Mouse (Mus musculus): Measurements from ENCODE around the gene Hspe1.
"Not testable (repeated sequence)": the region's sequence is repeated elsewhere in the genome, so short reads cannot be mapped to it uniquely, and the experiment has no call there.

The Hspe1 gene

DNA sequence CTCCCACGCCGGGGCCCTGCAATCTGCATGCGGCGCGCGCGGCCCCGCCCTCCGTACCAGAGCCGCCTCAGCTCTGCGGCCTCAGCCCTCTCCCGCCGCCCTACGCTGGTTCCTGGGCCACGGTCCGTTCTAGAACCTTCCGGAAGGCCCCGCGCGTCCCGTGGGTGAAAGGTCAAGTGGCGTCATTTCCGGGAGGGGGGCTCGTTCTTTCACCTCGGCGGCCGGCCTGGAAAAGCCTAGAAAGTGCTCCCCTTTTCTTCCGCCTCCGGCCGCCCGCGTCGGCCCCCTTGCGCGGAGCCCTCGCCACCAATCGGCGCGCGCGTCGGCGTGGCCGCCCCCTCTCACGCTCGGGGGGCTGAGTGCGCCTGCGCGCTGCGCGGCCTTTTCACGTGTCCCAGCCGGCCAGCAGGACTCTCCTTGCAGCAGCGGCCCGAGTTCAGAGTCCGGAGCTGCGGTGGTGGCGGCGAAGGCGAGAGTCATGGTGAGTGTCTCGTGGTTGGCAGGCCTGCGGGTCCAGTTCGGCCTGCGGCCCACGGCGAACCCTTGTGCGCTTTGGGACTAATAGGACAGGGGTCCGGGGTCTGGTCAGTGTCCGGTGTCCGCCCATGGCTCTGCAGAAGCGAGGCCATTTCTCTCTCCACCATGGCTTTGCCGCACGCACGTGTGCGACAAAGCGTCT is at the start of gene Hspe1, which contains the start of gene Hspd1:
Gene Hspe1, plus strand, starts transcription at position 201 of the 679 bp plus-strand sequence.
Gene Hspd1, minus strand, starts transcription at position 312 of the 679 bp plus-strand sequence.
- CTCF ChIA-PET, result no interaction called here

DNA sequence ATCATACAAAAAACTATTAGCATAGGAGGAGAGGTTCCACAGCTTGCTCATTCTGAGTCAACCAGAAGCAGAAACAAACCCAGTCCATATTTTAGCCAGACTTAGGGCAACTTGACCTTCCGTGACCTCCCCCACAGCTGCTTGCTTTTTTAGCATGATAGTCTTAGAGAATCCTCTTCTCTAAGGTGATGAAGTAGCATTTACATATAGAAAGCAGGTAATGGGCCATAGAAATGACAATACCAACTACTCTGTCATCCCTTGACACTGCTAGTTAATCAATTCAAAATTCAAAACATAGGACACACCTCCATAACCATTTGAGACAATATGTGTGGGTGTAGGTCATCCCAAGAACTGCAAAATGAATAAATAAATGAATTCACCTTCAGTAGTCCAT is 48.0 kb upstream of the Hspe1 start:
- CTCF ChIA-PET, result no interaction called here

DNA sequence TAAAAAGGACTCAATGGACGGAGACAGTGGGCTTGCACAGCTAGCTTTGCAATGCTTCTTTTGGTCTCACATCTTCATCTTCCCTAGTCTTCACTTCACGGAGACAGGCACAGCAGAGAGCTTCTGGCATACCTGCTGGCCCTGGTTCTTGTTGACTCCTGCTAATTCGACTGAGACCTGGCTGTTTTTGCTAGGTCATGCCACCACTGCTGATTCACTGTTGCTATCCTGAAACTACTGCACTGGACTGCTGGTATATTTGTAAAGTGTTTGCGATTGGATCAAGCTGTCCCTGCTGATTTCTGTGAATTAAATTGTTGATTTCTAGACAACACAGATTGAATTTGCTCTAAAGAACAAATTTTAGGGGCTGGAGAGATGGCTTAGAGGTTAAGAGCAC is 46.2 kb upstream of the Hspe1 start:
- CTCF ChIA-PET, result no interaction called here

DNA sequence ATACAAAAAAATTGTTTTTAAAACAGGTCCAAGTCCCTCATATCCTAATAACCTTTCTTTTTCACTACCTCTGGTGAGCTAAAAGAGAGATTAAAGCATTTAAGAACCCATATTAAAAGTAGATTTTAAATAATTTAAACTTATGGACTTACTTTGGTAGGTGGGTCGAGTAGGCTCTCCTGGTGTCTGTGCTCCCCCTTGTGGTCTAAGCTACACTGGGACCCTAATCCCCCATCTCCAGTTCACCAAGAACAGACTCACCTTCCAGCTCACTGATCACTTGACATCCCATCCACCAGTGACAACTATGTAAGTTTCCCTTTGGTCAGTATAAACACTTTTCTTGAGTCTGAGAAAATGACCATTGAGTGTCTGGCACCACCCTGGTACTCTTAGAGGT is 45.7 kb upstream of the Hspe1 start:
- CTCF ChIA-PET, result no interaction called here

DNA sequence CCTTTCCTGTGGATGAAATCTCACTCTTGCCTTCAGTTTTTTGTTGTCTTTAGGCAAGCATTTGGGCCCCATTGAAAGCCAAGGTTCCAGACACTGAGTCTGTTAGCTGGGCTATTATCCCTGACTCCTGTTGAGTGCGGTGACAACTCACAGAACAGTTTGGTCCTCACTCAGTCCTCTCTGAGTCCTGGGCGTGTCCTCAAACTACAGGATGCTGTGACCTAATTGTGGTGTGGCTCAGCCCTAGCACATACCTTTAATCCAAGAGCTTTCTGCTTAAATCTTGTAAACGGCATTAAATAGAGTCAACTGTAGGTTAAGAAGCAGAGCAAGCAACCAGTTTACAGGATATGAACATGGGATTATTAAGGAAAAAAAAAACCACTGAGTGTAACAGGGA is 44.8 kb upstream of the Hspe1 start:
- CTCF ChIA-PET, result no interaction called here

DNA sequence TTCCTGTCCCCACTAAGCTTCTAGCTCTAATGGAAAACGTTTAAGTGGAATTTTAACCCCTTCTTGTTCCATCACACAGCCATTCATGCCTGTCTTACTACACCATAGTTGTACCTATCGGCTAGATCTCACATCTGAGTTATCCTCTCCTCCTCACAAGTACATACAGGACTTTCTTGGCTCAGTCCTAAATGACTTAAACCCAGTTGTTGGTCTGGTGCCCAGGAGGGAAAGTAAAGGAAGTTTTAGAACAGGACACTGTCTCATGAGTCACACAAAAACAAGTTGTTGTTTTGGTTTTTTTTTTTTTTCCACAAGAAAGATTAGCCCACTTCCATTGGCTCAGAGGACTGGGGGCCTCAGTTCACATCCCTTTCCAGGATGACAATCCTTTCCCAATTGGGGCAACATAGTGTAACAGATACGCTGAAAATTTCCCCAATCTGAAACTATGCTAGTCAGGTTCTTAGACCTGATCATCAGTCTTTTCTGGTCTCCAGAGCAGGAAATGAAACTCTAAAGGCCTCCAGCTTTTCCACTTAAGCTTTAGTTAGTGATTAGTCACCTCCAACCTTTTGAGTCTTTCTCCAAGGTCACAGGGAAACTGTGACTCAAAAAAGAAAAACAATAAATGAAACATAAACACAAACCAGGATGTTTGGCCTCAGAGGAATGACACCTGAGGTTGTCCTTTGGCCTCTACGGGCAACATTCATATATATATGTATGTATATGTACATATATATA is 38.9 kb upstream of the Hspe1 start:
- CTCF ChIA-PET, result interaction anchor here (0.5 to 0.7 kb wide), 2 partner anchors 86 to 350 kb away, joined by 3 to 4 read pairs; no protein-coding TSS in a partner anchor

DNA sequence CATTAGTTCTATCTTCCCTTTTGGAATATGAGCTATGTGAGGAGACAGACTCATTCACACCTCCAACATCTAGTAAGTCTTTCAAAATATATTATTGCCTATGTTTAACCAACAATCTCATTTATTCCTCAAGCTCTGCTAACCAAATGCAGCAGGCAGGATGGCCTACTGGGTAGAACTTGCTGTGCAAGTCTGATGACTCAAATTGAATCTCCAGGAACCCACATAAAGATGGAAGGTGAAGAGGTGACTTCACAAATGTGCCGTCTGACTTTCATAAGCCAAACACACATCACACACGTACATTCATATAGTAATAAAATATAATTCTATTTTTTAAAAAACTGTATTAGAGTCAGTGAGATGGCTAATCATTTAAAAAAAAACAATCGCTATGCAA is 36.3 kb upstream of the Hspe1 start:
- CTCF ChIA-PET, result interaction anchor here (0.6 kb wide), 1 partner anchor 22 kb away, joined by 3 read pairs; no protein-coding TSS in a partner anchor

DNA sequence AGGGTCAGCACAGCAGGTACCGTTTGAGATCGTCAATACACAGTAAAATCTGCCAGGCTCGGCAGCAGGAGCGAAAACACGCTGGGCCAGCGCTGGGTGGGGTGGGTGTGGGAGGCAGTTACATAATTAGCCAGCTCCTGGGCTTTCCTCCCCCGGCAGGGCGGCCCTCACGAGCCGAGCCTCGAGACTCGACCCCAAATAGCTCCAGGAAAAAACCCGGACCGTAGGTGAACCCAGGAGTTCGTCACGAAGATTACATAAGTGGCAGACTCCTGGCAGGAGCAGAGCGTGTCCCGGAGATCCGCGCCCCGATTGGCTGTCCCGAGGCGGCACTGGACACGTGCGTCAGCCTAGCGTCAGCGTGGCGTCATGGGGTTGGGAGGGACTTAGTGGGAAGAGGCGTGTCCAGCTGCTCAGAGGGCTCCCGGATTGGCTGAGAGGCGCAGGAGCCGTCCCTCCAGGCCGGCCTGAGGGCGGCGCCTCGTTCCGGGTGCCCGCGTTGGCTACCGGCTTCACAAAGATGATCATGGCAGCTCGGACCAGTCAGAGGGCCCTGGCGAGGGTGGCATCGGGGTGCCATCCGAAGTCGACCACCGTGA is 35.5 kb upstream of the Hspe1 start, which contains the start of gene Coq10b:
Gene Coq10b, plus strand, starts transcription at position 416 of the 599 bp plus-strand sequence.
- CTCF ChIA-PET, result no interaction called here

DNA sequence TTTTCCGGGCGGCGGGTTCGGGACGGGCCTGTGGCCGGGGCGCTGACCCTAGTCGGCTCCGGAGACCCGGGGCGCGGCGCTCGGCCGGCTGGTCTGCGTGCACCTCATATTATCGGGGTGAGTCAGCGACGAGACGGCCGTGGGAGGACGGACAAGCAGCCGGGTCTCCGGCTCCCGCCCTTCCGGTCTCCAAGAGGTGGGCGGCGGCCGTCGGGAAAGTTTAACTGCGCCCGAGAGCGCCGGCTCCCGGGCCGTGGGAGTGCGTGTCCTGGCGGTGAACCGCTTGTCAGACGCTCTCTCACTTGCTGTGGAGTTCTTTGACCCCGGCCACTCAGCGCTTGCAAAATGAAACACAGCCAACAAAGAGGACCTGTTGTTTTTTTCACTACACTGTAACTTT is 34.9 kb upstream of the Hspe1 start:
- CTCF ChIA-PET, result no interaction called here

DNA sequence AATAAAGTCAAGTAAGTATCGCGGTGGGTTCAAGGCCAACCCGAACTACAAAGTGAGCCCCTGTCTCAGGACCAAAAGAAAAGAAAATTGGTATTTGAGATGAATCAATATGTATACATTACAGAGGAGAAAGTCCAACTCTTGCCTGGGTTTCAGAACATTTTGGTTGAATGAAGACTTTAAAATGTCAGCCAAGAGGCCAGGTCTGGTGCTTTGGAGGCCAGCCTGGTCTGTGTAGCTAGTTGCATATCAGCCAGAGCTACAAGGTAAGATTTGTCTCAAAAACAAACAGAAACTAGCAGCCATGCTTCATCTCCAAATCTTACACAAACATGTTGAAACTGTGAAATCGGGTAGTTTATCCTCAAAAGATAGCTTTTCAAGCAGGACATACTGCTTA is 34.3 kb upstream of the Hspe1 start:
- CTCF ChIA-PET, result interaction anchor here (0.7 kb wide), 1 partner anchor 77 kb away, joined by 3 read pairs; no protein-coding TSS in a partner anchor

DNA sequence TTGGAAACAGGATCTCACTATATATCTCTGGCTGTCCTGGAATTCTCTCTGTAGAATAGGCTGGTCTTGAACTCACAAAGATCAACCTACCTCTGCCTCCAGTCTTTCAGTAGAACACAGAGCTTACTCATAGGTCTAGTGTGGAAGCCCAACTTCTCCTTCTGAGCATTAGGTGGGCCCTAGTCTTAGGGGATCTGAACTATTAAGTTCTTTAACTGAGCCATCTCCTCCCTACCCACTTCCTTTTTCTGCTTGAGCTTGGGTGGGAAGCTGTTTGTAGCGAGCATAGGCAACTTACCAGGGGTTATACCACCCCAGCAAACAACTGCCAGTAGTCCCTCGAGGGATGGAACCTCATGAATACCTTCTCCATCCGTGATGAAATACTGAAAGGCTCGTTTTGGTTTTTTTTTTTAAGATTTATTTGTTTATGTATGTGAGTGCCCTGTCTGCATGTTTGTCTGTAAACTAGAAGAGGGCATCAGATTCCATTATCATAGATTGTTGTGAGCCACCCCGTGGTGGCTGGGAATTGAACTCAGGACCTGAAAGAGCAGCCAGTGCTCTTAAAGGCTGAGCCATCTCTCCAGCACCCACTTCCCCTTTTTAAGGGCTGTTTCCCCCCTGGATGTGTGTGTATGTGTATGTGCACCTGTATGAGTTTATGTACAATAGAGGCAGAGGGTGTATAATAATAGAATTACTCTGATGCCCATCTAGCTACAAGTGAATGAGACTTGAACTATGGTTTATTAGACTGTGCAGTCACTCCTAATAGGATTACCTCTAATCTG is 32.4 kb upstream of the Hspe1 start:
- CTCF ChIA-PET, result interaction anchor here (0.7 kb wide), 1 partner anchor 40 kb away, joined by 4 read pairs; no protein-coding TSS in a partner anchor

DNA sequence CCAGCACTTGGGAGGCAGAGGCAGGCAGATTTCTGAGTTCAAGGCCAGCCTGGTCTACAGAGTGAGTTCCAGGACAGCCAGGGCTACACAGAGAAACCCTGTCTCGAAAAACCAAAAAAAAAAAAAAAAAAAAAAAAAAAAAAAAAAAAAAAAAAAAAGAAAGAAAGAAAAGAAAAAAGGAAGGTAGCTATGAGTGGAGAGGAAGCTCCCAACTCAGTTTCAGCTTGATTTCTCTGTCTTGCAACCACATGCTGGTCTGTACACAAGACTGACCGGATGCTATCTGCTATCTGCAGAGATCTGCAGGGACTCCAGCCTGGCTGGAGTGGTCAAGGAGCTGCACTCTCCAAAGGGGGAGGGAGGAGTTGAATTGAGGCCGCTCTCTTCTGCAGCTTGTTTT is 29.5 kb upstream of the Hspe1 start:
- CTCF ChIA-PET, result not testable (repeated sequence)

DNA sequence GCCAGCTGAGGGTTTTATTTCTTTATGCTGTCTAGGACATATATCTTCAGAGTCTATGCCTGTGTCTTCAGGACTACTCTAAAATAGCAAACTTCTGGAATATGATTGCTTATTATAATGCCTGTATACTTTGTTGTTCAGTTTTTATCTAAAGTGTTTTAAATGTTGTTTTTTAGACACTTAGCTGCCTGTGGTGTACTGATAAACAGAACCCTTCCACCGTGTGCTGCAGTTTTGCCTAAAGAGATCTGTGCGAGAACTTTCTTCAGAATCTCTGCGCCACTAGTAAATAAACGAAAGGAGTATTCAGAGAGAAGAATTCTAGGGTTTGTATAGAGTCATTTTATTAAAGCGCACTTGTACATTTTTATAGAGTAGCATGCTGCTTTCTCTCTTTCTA is 26.8 kb upstream of the Hspe1 start:
- CTCF ChIA-PET, result no interaction called here

DNA sequence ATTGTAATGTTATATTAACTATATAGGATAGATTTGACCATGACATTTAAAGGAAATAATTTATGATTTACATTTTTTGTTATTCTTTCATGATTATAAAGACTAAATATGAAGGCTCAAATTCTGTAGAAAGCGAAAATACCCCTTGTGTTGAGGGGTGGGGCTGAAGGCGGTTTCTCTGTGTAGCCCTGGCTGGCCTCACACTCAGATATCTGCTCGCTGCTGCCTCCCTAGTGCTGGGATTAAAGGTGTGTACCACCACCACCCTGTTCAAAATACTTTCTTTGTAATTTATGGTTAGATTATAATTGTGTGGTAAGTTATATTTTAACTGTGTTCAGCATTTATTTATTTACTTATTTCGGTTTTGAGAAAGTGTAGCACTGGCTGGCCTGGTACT is 26.2 kb upstream of the Hspe1 start:
- CTCF ChIA-PET, result no interaction called here

DNA sequence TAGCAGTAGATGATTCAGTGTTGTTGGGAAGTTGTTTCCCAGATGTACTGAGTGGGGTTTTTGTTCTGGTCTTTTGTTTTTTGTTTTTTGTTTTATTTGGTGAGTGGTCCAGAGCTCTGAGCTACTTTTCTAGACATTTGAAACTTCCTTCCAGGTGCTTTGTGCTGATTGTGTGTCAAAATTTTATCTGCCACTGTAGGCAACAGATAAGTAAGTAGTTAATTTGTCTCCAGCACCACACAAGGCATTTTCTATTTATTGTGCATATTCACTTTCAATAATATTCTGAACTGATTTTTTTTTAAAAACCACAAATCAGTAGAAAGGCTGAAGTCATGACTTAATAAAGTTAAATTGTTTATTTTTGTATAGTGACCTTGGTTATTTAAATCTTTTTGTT is 15.6 kb upstream of the Hspe1 start:
- CTCF ChIA-PET, result interaction anchor here (0.6 kb wide), 1 partner anchor 7 kb away, joined by 3 read pairs; no protein-coding TSS in a partner anchor

DNA sequence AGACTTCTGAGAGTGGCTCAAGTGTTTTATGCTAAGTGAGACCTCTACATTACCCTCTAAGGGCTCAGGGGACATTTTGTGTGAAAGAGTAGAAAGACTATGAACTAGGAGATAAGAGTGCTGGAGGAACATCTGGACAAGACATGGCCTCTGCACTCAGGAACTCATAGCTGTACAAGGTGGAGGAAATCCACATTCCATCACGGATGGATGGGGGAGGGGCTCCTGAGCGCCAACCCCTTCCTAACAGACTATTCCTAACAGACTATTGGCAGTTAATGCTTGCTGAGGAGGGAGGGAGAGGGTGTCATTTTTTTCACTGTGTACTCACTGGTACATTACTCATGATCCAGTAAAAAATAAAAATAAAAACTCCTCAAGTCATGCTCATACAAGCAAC is 13.2 kb upstream of the Hspe1 start:
- CTCF ChIA-PET, result no interaction called here

DNA sequence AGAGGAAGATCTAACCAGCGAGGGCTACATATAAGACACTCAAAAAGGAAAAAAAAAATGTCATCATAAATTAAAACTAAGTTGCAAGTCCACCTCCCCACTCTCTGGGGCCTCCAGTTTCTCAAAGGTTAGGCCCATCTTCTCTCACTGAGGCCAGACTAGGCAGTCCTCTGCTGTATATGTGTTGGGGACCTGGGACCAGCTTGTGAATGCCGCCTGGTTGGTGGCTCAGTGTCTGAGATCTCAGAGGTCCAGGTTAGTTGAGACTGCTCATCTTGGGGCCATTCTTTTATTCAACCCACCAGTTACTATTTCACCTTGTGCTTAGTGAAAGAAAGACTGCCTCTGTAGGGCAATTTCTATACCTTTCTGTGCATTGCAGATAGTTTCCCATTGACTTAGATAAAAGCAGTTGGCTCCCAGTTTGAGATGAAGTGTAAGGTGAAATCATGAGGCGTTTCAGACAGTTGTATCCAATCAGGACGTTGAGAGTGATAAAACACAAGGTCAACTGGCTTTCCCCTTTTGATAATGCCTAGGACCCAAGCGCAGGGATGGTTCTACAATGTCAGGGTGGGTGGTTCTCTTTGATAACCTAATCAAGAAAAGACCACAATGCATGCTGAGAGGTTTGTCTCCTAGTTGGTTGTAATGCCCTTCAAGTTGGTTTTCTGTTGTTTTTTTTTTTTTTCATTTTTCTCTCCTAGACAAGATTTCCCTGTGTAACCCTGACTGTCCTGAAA is 12.1 kb upstream of the Hspe1 start:
- CTCF ChIA-PET, result interaction anchor here (0.7 kb wide), 1 partner anchor 112 kb away, joined by 5 read pairs; no protein-coding TSS in a partner anchor

DNA sequence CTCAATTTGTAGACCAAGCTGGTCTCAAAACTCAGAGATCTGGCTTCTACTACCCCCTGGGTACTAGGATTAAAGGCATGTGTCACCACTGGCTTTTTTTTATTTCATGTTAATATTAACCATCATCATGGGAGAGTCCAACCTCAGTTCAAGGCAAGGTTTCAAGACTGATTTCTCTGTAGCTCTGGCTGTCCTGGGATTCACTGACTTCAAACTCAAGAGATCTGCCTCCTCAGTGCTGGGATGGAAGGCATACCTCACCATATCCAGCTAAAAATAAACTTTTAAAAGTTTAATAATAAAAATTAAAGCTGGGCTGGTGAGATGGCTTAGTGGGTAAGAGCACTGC is 11.6 kb upstream of the Hspe1 start:
- CTCF ChIA-PET, result interaction anchor here (0.7 kb wide), 1 partner anchor 113 kb away, joined by 5 read pairs; no protein-coding TSS in a partner anchor

DNA sequence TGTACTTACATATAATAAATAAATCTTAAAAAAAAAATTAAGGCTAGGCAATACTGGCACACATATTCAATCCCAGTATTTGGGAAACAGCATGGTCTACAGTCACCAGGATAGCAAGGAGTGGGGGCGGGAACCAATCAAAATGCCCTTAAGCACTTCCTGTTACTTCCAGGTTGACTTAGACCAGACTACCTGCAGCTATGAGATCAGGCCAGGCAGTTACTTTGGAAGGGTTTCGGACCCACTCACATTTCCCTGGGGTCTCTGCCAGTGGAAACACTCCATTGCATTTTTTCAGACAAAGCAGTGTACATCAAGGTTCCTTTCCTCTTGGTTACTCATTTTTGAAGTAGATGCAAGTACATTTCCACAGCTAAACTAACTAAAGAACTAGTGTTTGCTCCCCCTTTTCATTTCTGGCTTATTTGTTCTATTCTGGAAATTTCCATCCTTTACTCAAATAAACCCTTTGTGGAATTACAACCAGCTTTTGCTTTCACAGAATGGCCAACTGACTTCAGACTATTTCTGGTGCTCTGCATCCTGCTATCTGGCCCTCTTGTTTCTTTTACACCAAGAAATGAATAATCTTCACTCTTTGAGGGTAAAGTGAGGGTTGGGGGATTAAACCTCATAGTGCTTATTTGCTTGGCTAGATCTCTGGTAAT is 10.9 kb upstream of the Hspe1 start:
- CTCF ChIA-PET, result interaction anchor here (0.7 kb wide), 1 partner anchor 114 kb away, joined by 5 read pairs; no protein-coding TSS in a partner anchor

DNA sequence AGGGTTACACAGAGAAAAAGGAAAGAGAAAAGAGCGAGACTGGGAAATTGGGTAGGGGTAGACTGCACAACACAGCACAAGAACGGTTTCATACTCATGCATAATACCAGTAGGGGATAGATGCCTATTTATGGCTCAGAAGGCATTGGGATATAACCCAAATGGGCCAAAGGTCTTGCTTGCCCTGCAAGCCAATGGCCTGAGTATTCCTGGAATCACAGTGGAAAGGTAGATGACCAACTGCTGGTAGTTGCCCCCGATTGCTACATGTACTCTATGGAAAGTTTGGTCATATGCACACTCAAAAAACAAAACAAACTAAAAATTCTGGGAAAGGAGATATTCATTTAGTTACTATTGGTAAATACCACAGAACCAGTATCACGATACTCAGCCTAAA is 8.3 kb upstream of the Hspe1 start:
- CTCF ChIA-PET, result no interaction called here

DNA sequence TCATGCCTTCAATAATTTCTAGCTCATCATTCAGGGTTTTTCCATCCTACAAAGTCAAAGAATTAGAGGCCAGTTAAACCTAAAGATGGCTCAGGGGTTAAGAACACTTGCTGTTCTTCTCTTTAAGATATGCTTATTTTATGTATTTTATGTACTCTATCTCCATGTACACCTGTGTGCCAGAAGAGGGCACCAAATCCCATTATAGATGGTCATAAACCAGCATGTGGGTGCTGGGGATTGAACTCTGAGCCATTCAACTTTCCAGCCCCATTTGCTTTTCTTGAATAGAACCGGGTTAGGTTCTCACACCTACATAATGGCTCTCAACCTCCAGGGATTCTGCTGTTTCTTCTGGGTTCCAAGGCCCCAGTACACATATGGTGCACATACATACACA is 5.8 kb upstream of the Hspe1 start:
- CTCF ChIA-PET, result no interaction called here

Data from spleen, embryonic (tissue).